Mouse (Mus musculus) spleen, adult 2 months (tissue): ENCODE data around the gene Tinagl1. TPM values are rescaled to one million over a fixed set of nuclear protein-coding genes. Genes with fewer than 3 reads are reported as not detected.

ENCODE experiments used
- DNase-seq, 2 experiments: peaks; one replicate each; pipeline versions ENCODE4 v3.0.0 to v3.0.0-alpha.2; 2012 to 2021; ENCODE audit warnings: low spot score in 2 of 2, low read depth in 1 of 2
- H3K27ac ChIP-seq: fragments of 200-500 bp; 2 replicates; pipeline ENCODE4 v1.5.1; 2012; ENCODE audit warnings: low read length, inconsistent platforms; ENCODE audit not compliant: insufficient read depth
- H3K27me3 ChIP-seq: fragments of 200-500 bp; 2 replicates; pipeline ENCODE4 v1.6.1; 2012; ENCODE audit warnings: mild to moderate bottlenecking, moderate library complexity, low read length, inconsistent platforms; ENCODE audit not compliant: control insufficient read depth, insufficient read depth
- H3K36me3 ChIP-seq: fragments of 200-500 bp; 2 replicates; pipeline ENCODE4 v1.6.1; 2012; ENCODE audit warnings: mild to moderate bottlenecking, low read length, inconsistent platforms; ENCODE audit not compliant: control insufficient read depth, insufficient read depth
- H3K4me1 ChIP-seq: fragments of 200-500 bp; 2 replicates; pipeline ENCODE4 v1.6.1; 2011; ENCODE audit warnings: inconsistent platforms; ENCODE audit not compliant: control insufficient read depth, insufficient read depth, insufficient read length
- H3K4me3 ChIP-seq: fragments of 200-500 bp; 2 replicates; pipeline ENCODE4 v1.5.1; 2011; ENCODE audit warnings: mild to moderate bottlenecking, inconsistent platforms; ENCODE audit not compliant: insufficient read depth, insufficient read length; ENCODE audit errors: extremely low read depth
- CTCF ChIP-seq: fragments of 200-500 bp; IDR thresholded peaks from 2 replicates; pipeline ENCODE4 v1.5.1; 2011; ENCODE audit warnings: mild to moderate bottlenecking, inconsistent platforms; ENCODE audit not compliant: insufficient read depth, insufficient read length, insufficient replicate concordance; ENCODE audit errors: extremely low read depth
- POLR2A ChIP-seq: fragments of 200-500 bp; IDR thresholded peaks from 2 replicates; pipeline ENCODE4 v1.6.1; 2011; ENCODE audit warnings: low read depth, low read length, inconsistent platforms
- WGBS: fragments of 180-500 bp; shearing (Covaris S2); methylation state at CpG from one replicate; pipeline ENCODE4 v1.1.7; 2018; 5-methylcytosine and 5-hydroxymethylcytosine counted together
- polyA plus RNA-seq: library from polyadenylated mRNA; depleted of rRNA; stranded (reverse); fragments of >200 nt; gene quantifications from 2 replicates; pipeline ENCODE4 v1.2.3, GENCODE M21; 2012

The Tinagl1 gene
- polyA plus RNA-seq, 1 experiment, result 115 TPM

DNA sequence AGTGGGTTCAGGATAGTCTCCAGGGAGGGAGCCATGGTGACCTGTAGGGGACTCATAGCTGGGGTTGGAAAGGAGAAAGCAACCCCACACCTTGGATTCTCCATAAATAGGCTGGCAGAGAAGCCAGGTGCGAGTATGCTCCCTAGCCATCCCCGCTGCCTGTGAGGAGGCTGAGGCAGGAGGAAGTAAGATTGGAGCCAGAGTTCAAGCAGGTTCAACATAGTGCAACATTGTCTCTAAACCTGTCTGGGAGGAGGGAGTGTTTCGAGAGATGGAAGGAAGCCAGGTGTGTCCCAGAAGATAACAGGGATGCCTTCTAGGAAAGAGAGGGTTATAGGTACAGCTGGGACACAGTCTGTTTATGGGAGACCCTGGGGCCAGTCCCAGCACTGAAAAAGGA lies 5.0 kb upstream of the Tinagl1 start:
- Histone ChIP-seq H3K27ac (no peak overlapping the region), H3K4me1 (no peaks in the 10 kb centered on the region), H3K36me3 (no peaks in the 10 kb centered on the region), H3K4me3 (no peak overlapping the region), H3K27me3 (no peaks in the 10 kb centered on the region)
- no peak for DNase-seq
- TF ChIP-seq POLR2A (no peak), CTCF (no peak)
- 83% methylated on average over 3 of the region's 3 CpGs for WGBS

GRCm38 (mm10) chr4:130177536-130177935 lies 2.6 kb upstream of the Tinagl1 start:
- DNase-seq, result no peak
- Histone ChIP-seq H3K4me3 (no peak overlapping the region), H3K36me3 (no peaks in the 10 kb centered on the region), H3K27me3 (no peaks in the 10 kb centered on the region), H3K27ac (0 out of 2 replicates have a peak overlapping the region, but pooled peaks have one; percentile 1), H3K4me1 (no peaks in the 10 kb centered on the region)
- TF ChIP-seq POLR2A (no peak), CTCF (no peak)
- WGBS, result 79% methylated on average over 7 of the region's 7 CpGs

DNA sequence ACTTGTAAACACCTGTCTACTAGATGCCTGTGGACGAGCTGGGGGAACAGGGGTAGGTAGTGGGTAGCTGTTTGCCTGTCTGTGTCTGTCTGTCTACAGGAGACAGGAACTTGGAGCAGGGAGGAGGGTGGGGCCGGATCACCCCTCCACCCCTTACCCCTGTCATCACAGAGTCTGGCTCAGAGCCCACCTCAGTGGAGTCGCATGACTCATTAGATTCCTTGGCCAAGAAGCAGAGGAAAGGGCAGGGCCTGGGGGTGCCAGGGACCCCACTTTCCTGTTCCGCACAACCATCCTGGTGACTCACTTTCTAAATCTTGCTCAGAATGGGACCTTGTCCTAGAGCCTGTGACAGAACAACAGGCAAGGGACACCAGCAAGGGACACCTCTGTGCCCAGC lies 2.2 kb upstream of the Tinagl1 start:
- WGBS, result 57% methylated on average over 4 of the region's 4 CpGs
- TF ChIP-seq POLR2A (no peak), CTCF (no peak)
- Histone ChIP-seq H3K27ac (0 out of 2 replicates have a peak overlapping the region, but pooled peaks have one; percentile 1), H3K4me1 (no peaks in the 10 kb centered on the region), H3K27me3 (no peaks in the 10 kb centered on the region), H3K4me3 (no peak overlapping the region), H3K36me3 (no peaks in the 10 kb centered on the region)
- no peak for DNase-seq

DNA sequence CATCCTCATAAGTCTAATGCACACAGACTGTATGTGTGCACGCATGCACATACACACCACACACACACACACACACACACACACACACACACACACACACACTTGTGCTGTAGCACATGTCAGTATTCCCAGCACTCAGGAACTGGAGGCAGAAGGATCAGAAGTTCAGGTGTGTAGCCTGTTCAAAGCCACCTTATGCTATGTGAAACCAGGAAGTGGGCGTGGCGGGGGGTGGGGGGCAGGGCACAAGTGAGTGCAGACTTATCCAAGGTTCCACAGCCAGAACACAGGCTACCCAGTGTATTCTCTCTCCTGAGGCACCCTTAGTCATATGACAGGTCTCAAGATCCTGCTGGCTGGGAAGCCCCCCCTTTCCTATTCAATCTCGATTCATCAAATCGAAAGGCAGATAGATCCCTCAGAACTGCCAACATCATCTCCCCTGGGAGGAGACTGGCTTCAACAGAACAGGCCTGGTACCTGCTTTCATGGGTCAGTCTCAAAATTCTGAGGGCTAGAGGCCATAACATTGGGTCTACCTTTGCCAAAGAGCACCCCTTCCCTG lies 1.3 kb upstream of the Tinagl1 start:
- Histone ChIP-seq H3K27ac (no peak overlapping the region), H3K4me1 (no peaks in the 10 kb centered on the region), H3K27me3 (no peaks in the 10 kb centered on the region), H3K4me3 (no peak overlapping the region), H3K36me3 (no peaks in the 10 kb centered on the region)
- DNase-seq, result no peak
- TF ChIP-seq CTCF (no peak), POLR2A (no peak)
- WGBS, result 55% methylated on average over 5 of the region's 5 CpGs

DNA sequence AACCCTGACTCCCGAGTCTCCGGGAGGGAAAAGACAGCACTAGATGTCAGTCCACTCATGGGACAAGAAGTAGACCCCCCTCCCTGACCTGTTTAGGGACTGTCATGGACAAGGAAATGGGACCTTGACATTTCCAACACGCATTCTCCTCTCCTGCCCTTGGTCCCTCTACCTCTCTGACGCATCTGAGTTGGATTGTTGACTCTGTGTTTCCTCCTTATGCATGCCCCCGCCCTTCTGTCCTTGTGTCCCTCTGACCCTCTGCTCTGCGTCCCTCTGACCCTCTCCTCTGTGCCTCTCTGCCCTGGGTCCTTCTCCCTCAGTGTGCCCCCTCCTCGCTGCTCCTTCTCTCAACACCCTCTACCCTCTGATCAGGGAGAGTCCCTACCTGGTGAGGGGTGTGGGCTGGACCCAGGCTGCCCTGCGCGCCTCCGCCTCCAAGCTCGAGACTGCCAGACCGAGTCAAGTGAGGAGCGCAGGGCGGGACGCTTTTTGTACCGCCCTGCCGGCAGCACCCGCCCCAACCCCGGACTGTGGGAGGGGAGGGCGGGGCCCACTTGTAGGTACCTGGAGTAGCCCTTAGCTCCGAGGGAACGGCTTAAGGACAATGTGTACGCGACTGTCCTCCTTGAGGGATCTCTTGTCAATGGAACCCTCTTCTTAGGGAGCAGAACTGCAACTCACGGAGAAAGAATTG lies 439 bp downstream of the Tinagl1 start:
- H3K27me3 ChIP-seq, result no peaks in the 10 kb centered on the region
- no peak for DNase-seq
- peak overlapping the region; percentile 77 for H3K27ac ChIP-seq
- TF ChIP-seq POLR2A (no peak), CTCF (no peak)
- no peaks in the 10 kb centered on the region for H3K4me1 ChIP-seq
- H3K36me3 ChIP-seq, result no peaks in the 10 kb centered on the region
- 11% methylated on average over 25 of the region's 25 CpGs for WGBS
- H3K4me3 ChIP-seq, result peak overlapping the region; percentile 53

DNA sequence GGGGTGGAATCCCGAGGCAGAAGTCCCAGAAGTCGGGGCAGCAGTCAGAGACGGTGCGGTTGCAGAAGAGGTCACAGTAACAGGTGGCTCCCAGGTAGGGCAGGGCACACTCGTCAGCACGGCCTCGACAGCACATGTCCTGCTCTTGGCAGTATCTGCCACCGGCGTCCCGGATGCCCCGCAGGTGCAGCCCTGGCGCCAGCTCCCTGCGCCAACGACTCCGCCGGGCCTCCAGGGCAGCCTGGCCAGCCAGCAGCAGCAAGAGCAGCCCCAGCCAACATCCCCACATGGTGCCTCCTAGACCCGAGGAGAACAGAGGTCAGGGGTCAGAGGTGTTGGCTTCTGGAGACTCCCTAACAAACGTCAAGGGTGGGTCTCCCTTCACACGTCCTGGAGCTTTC lies 1.0 kb downstream of the Tinagl1 start:
- peak overlapping the region; percentile 53 for H3K4me3 ChIP-seq
- no peaks in the 10 kb centered on the region for H3K4me1 ChIP-seq
- H3K36me3 ChIP-seq, result no peaks in the 10 kb centered on the region
- no peak for TF ChIP-seq CTCF
- H3K27me3 ChIP-seq, result no peaks in the 10 kb centered on the region
- WGBS, result 71% methylated on average over 19 of the region's 19 CpGs
- H3K27ac ChIP-seq, result peak overlapping the region; percentile 77
- DNase-seq, result no peak

- Histone ChIP-seq H3K27me3 (no peaks in the 10 kb centered on the region), H3K4me3 (peak overlapping the region; percentile 53), H3K27ac (peak overlapping the region; percentile 77), H3K4me1 (no peaks in the 10 kb centered on the region), H3K36me3 (no peaks in the 10 kb centered on the region)
- TF ChIP-seq POLR2A, result no peak
- TF ChIP-seq CTCF, result no peak
- DNase-seq, result no peak
- 70% methylated on average over 11 of the region's 11 CpGs for WGBS
Observed at GRCm38 (mm10) chr4:130173060-130173822, 1.7 kb downstream of the Tinagl1 start.
